Mouse (Mus musculus) layer of hippocampus, adult 18-20 months (tissue): Measurements from ENCODE around the gene Rnf43. TPM values are rescaled to one million over a fixed set of nuclear protein-coding genes. Genes with fewer than 3 reads are reported as not detected.

Experiments
- DNase-seq, 2 experiments: peaks; one replicate each; pipeline ENCODE4 v3.0.0; 2022; ENCODE audit warnings: low spot score in 2 of 2
- long read RNA-seq: library from polyadenylated mRNA; stranded (forward); transcript quantifications from one replicate; pipeline ENCODE4 v2.0.0, GENCODE M21; 2021
- total RNA-seq, 2 experiments: library from RNA; stranded (reverse); gene quantifications; 2 replicates each; pipeline ENCODE4 v1.2.3; 2021

Gene Rnf43
- 1 to 10 TPM; 2.5 to 3.1 TPM for total RNA-seq
- long read RNA-seq, partial matches to known transcripts = 0 of 1 reads
- long read RNA-seq, other reads (novel, unspliced or antisense) = 1 of 1 reads

DNA sequence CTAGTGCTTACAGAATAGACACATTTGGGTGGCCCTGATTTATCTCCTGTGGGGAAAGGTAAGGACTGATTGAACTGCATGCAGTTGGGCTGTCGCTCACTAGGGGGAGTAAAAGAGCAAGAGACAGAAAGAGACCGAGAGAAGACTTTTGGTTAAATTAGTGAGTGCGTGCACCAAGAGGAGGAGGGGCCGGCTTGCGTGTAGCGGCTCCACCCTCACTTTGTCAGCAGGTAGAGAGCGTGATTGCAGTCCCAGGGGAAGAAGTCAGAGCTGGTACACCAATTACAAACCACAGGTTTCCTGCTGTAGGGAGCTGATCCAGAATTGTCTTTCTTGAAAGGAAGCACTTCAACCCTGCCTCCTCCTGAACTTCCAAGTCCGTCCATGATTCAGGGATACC, at the start of gene Rnf43:
Gene Rnf43, plus strand, starts transcription at position 316 of the 400 bp plus-strand sequence.
- peak; percentile 70 to 89 for DNase-seq

GRCm38 (mm10) chr11:87613972-87614371, 48.5 kb upstream of the Rnf43 start:
- no peak for DNase-seq

DNA sequence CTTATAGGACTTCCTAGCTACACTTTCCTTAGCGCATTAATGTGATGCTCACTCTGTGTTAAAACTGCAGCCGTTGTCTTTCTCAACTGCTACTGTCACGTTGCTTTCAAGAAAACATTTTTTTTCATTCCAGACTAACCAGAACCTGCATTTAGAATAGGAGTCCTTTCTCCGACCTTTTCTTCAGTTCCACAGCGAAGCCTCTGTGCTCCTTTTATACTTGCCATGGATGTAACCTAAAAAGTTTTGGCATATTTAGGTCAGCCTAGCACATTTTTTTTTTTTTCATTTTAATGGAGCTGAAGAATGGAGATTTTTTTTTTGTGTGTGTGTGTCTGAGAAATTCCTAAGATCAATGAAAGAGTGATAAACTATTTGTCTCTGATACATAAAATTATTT, 47.0 kb upstream of the Rnf43 start:
- DNase-seq = no peak

GRCm38 (mm10) chr11:87615952-87616351, 46.6 kb upstream of the Rnf43 start:
- peak in 1 of 2 experiments; percentile 55 for DNase-seq

DNA sequence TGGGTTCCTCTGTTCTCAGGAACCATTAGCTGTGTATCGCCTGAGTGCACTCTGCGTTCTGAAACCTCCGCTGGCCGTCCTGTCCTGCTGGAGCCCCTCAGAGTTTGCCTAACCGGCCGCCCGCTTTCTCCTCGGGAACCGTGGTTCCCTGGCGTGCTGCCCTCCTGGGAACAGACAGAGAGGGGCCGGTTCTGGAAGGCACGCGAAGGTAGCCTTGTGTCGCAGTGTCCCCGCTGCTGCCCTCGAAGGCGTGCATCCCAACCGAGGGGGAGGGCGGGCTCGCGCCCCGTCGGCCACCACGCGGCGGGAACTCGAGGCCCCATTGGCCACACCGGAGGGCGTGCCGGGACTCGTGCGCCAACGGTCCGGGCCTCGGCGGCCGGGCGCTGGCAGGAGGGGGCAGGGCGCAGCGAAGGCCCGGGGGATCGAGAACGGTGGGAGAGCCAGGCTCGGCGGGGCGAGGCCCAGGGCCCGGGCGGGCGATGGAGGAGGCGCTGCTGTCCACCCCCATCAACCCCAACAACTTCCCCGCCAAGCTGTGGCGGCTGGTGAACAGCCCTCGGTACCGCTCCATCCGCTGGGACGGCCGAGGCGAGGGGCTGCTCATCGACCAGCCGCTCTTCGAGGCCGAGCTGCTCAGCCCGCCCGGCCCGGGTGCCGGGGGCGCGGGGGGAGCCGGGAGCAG, 45.6 kb upstream of the Rnf43 start, which contains the start of gene Hsf5:
Gene Hsf5, plus strand, starts transcription at position 375 of the 685 bp plus-strand sequence.
- DNase-seq = no peak

DNA sequence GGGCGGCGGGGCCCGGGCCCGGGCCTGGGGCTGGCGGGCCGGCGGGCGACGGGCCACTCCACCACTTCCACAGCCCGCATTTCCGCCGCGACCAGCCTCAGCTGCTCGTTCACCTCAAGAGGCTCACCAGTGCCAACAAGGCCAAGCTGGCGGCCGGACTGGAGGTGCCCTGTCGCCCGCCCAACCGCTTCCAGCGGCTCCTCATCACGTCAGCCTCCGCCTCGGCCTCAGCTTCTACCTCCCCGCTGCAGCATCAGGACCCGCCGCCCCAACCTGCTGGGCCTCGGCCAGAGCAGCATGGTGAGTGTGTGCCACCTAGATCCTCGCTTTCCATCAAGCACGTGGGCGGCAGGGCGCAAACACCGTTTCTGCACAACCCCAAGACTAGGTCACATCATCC, 44.9 kb upstream of the Rnf43 start:
- no peak for DNase-seq

GRCm38 (mm10) chr11:87623160-87623559, 39.4 kb upstream of the Rnf43 start:
- DNase-seq = no peak

DNA sequence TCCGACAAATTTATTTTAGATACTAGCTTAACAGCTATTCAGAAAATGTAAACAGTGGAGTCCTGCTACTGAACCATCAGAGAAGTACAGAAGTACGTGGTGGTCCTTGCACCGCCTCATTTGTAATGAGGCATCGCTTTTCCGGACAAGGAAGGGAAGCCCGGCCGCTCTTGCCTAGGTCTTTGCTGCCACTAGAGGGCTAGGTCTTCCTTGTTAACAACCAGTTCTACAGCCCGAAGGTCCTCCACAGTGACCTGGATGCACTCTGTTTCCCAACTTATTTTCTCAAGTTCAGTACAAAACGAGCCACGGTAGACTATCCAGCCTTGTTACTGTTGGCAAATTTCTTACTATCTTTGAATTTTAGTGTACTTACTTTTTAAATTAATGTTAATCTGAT, 32.7 kb upstream of the Rnf43 start:
- peak in 1 of 2 experiments; percentile 22 for DNase-seq

DNA sequence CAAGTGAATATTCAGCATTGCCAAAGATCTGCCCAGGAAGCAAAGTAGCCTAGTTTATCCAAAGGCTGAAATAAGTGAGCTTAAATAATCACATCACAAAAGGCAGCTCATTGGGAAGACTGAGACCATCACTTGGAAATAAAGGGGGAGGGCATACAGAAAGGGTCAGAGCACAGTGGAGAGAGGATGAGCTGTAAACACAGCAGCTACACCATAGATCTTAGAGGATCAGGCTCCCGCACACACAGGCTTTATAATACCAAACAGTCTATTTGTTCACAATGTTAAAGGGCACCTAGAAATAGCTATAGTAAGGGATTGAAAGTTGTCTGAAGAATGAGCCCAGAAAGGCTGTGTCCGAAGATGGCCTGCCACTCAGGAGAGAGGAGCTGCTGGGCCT, 23.7 kb upstream of the Rnf43 start:
- DNase-seq = no peak

- DNase-seq = no peak
Measured at GRCm38 (mm10) chr11:87639206-87639605, 23.3 kb upstream of the Rnf43 start.

DNA sequence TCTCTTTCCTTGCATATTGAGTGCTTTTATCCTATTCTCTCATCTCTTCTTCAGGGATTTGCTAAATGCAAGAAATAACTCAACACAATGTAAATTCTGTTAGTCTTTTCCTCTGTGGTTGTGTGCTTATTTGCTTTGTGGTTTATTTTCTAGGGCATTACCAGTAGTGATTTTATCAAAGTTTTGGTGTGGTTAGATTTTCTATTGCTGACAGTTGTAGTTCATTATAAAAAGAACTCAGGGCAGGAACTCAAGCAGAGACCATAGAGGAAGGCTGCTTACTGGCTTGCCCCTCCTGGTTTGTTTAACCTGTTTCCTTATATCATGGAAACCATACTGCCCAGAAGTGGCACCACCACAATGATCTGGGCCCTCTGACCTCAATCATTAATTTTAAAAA, 19.7 kb upstream of the Rnf43 start:
- DNase-seq = no peak

DNA sequence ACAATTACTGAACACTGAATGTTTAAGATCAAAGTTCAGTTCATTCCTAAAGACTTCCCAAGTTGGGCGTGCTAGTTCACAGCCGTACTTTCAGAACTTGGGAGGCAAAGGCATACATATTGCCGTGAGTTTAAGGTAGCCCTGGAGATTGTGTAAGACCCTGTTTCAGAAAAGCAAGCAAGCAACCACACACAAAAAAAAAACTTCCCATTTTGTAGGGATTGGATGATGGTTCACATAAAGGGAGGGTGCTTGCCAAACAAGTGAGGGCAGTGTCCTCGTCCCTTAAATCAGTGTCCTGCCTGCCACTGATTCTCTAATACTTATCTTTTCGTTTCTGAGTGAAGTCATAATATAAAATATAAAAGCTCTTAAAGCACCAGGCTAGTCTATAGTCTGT, 7.8 kb upstream of the Rnf43 start:
- DNase-seq = no peak

GRCm38 (mm10) chr11:87659216-87659615, 3.3 kb upstream of the Rnf43 start:
- no peak for DNase-seq

DNA sequence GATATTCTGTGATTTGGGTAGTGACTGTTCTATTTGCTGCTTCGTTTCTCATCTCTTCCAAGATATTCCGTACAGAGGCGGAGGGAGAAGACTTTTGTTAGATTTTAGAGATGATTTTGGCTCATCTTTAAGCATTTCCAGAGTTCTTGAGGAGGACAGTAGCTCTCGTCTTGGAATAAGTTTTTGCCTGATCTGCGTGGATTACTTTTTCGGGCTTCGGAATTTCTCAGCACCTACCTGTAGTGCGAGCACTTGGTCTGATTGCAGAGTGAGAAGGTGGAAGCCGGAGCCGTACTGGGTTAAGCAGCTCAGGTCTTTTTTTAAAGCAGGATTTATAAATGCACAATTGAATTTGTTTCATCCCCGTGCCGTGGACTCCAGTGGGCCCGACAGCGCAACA, 300 bp downstream of the Rnf43 start:
- no peak for DNase-seq

DNA sequence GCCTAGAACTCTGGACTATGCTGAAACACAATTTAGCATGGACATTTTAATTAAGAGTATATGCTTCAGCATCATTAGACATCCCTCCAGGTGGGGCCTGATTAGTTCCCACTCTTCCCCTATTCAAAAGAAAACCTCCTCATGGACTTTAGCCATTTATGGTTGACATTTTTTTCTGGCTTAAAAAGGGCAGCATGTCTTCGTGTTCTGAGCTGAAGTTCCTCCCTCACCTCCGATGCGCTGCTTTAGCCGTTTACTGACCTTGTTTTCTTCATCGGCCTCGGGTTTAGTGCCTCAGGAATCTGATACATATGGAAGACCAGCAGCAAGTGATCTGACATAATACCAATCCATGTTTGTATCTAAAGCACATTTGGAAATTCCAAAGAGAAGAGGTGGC, 1.4 kb downstream of the Rnf43 start:
- no peak for DNase-seq

DNA sequence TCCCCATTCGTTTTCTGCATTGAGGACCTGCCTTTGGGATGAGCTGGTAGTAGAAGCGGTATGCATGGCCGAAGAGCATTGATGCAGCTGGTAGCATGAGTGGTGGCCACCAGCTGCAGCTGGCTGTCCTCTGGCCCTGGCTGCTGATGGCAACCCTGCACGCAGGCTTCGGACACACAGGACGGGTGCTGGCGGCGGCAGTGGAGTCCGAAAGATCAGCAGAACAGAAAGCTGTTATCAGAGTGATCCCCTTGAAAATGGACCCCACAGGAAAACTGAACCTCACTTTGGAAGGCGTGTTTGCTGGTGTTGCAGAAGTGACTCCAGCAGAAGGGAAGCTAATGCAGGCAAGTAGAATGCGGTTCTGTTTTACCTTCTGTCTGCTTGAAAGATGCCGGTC, 2.0 kb downstream of the Rnf43 start:
- no peak for DNase-seq

DNA sequence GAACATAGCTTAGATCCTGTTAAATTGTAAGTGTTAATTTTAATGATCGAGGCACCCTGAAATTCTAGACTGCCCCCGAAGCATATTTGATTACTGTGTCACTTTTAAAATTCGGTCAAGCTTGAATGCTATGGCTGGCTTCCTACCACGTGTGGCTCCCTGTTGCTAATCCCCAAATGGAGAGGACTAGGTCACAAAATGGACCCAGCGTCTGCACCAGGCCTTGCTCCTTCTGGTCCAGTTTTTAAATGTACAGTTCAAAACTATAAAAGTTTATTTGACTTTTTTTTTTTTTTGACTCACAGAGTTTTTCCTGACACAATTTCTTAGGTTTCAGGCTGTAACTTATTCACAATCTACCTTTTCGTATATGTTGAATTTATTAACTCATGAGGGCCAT, 2.7 kb downstream of the Rnf43 start:
- DNase-seq = no peak

DNA sequence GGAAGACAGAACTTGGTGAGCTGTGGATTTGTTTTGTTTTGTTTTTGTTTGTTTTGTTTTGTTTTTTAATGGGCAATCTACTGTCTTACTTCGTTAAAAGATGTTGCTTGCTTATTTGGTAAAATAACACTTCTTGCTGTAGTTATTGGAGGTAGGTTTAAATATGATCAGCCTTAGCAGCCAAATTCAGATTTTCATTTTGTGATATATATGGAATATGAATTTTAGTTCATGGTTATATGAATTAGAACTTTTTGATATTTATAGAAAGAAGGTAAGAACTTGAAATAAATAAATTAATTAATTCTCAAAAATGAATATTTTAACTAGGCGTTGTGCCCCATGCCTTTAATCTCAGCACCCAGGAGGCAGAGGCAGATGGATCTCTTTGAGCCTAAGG, 3.1 kb downstream of the Rnf43 start:
- no peak for DNase-seq

DNA sequence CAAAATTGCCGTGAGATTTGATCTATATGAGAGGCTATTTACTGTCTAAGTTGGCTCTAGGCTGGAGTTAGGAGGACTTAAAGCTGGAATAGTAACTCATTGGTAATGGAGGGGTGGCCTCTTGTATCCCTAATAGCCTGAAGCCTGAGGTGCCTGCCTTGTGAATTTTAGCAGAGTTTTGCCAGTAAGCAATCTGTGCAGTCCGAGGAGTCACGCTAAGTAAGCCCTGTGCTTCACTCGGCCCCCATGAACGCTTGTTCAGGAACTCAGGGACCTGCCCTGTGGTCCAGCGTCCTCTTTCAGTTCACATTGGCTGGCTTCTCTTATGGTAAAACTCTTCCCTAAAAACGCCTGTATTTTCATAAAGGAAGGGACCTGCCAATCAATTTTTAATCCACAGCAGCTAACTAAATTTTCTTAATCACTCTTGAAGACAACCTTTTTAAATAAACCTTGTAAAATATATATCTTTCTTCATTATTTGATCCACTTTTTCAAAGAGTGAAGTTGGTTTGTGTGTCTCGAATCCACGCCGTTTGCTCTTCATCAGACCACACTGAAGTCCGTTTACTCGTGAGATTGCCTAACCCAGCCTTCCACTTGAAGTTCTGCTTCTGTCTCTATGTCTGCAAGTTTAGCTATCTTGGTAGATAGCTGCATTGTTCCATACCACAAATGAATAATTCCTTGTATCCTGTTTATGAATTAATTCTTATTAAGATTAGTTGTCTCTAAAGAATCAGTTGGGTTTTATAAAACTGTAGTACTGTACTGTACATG, 3.9 kb downstream of the Rnf43 start:
- DNase-seq = no peak

- DNase-seq = no peak
Measured at GRCm38 (mm10) chr11:87667107-87668090, 4.9 kb downstream of the Rnf43 start.

GRCm38 (mm10) chr11:87673282-87673681, 10.8 kb downstream of the Rnf43 start:
- no peak for DNase-seq
